Mouse (Mus musculus) brain, embryonic 14.5 days (tissue): Measurements from ENCODE around the gene Egfl8.

ENCODE experiments used
- CTCF ChIP-seq: fragments of 200-500 bp; IDR thresholded peaks from 2 replicates; pipeline ENCODE4 v1.5.1; 2012; ENCODE audit warnings: inconsistent platforms, mild to moderate bottlenecking, moderate library complexity, borderline replicate concordance; ENCODE audit not compliant: insufficient read depth, insufficient read length; ENCODE audit errors: extremely low read depth
- POLR2A ChIP-seq: fragments of 200-500 bp; IDR thresholded peaks from 2 replicates; pipeline ENCODE4 v1.6.1; 2012; ENCODE audit warnings: mild to moderate bottlenecking, inconsistent platforms, borderline replicate concordance; ENCODE audit not compliant: poor library complexity, insufficient read depth, insufficient read length, severe bottlenecking; ENCODE audit errors: extremely low read depth

- TF ChIP-seq CTCF (no peak), POLR2A (no peak)
Observed at GRCm38 (mm10) chr17:34591029-34591993, 24.5 kb downstream of the Egfl8 start, which contains the start of gene Pbx2.
